Mouse (Mus musculus): Measurements from ENCODE around the gene Gng5.

Gene Gng5

DNA sequence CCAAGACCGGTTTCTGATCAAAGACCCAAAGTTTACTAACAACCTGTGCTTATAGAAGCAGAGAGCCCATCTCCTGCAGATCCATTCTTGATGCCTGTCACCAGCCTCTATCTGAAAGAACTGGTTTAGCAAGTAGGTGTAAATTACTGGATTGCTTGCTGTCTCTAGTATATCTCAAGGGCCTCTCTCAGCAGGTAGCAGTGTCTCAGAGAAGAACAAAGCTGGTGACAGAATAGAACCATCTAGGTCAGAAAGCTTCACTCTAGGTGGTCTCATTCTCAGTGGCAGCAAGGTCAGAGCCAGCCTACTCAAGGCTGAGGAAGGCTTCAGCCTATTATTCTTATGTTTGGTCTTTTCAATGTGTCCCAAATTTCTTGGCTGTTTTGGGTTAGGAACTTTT lies 44.0 kb downstream of the Gng5 start:
- no peak for DNase-seq

DNA sequence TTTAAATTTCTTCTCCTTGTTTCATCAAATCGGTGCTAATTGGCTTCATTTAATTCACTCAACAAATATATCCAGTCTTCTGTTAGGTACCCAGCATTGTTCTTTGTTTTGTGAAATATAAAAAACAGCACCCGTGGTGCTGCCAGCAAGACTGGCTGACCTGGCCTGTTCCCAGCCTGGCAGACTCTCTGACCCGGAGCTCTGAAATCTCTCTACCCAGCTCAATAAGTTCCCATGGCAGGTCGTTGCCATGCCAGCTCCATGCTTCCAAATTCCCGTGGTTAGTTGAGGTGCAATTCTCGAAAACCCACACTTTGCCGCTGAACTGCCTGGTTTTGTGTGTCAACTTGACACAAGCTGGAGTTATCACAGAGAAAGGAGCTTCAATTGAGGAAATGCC lies 55.2 kb downstream of the Gng5 start:
- DNase-seq: peak in 1 of 2 experiments; percentile 13
